Mouse (Mus musculus) MEL (cell line): Measurements from ENCODE around the gene Itpr1. TPM values are rescaled to one million over a fixed set of nuclear protein-coding genes. Genes with fewer than 3 reads are reported as not detected.

Experiments used
- DNase-seq: peaks from one replicate; pipeline ENCODE4 v3.0.0; 2011; ENCODE audit warnings: low read depth, low spot score
- H3K27ac ChIP-seq: 2 replicates; pipeline ENCODE4 v1.5.1; 2012; ENCODE audit warnings: low read depth, mild to moderate bottlenecking, control low read depth, low read length, moderate library complexity; ENCODE audit not compliant: control insufficient read depth
- H3K27me3 ChIP-seq, 2 experiments: fragments of 150-350 bp in 1 of 2; sonication (generic) in 1 of 2; 2 replicates each; pipeline ENCODE4 v1.6.1; 2012; ENCODE audit warnings: low read length in 2 of 2, mild to moderate bottlenecking in 2 of 2, improper control_type of control experiment in 1 of 2, moderate library complexity in 1 of 2; ENCODE audit not compliant: insufficient read depth in 2 of 2, control insufficient read depth in 1 of 2
- H3K36me3 ChIP-seq, 2 experiments: 2 replicates each; pipeline ENCODE4 v1.6.1; 2012 to 2014; ENCODE audit warnings: low read length in 2 of 2, improper control_type of control experiment in 1 of 2, inconsistent platforms in 1 of 2, mild to moderate bottlenecking in 1 of 2; ENCODE audit not compliant: insufficient read depth in 2 of 2, control insufficient read depth in 1 of 2
- H3K4me1 ChIP-seq, 2 experiments: fragments of 150-350 bp in 1 of 2; sonication (generic) in 1 of 2; 2 replicates each; pipeline ENCODE4 v1.6.1; 2012; ENCODE audit warnings: low read length in 2 of 2, improper control_type of control experiment in 1 of 2, mild to moderate bottlenecking in 1 of 2; ENCODE audit not compliant: insufficient read depth in 2 of 2, control insufficient read depth in 1 of 2
- H3K4me3 ChIP-seq, 2 experiments: fragments of 150-350 bp in 1 of 2; sonication (generic) in 1 of 2; 2 replicates each; pipeline ENCODE4 v1.5.1; 2012; ENCODE audit warnings: low read depth in 2 of 2, low read length in 2 of 2, mild to moderate bottlenecking in 2 of 2, moderate library complexity in 2 of 2, control low read depth in 1 of 2, improper control_type of control experiment in 1 of 2; ENCODE audit not compliant: control insufficient read depth in 1 of 2, insufficient read depth in 1 of 2
- H3K79me2 ChIP-seq: 2 replicates; pipeline ENCODE4 v1.6.1; 2012; ENCODE audit warnings: mild to moderate bottlenecking, low read length, moderate library complexity; ENCODE audit not compliant: control insufficient read depth, poor library complexity, insufficient read depth
- H3K9ac ChIP-seq: 2 replicates; pipeline ENCODE4 v1.6.1; 2012; ENCODE audit warnings: low read depth, mild to moderate bottlenecking, control low read depth, low read length, moderate library complexity; ENCODE audit not compliant: control insufficient read depth, poor library complexity, severe bottlenecking
- H3K9me3 ChIP-seq: fragments of 150-350 bp; sonication (generic); replicated peaks from 2 replicates; pipeline ENCODE4 v1.6.1; 2012; ENCODE audit warnings: mild to moderate bottlenecking, low read length, improper control_type of control experiment, moderate library complexity; ENCODE audit not compliant: insufficient read depth
- BHLHE40 ChIP-seq: IDR thresholded peaks from 2 replicates; pipeline ENCODE4 v1.6.1; 2012; ENCODE audit warnings: low read depth, mild to moderate bottlenecking, inconsistent platforms, low read length, improper control_type of control experiment, borderline replicate concordance
- CHD1 ChIP-seq: IDR thresholded peaks from 2 replicates; pipeline ENCODE4 v1.6.1; 2012; ENCODE audit warnings: low read depth, mild to moderate bottlenecking, inconsistent platforms, low read length, improper control_type of control experiment
- CHD2 ChIP-seq: IDR thresholded peaks from 2 replicates; pipeline ENCODE4 v1.6.1; 2011; ENCODE audit warnings: low read length, improper control_type of control experiment
- CTCF ChIP-seq, 3 experiments: IDR thresholded peaks in 2 of 3; conservative IDR thresholded peaks in 1 of 3; 2 replicates each; pipeline ENCODE4 v1.5.1; 2011 to 2012; ENCODE audit warnings: low read length in 3 of 3, low read depth in 2 of 3, mild to moderate bottlenecking in 2 of 3, improper control_type of control experiment in 1 of 3, inconsistent platforms in 1 of 3, mixed read lengths in 1 of 3, moderate library complexity in 1 of 3; ENCODE audit not compliant: control insufficient read depth in 1 of 3, insufficient read depth in 1 of 3, poor library complexity in 1 of 3, severe bottlenecking in 1 of 3
- ELF1 ChIP-seq: IDR thresholded peaks from 2 replicates; pipeline ENCODE4 v1.6.1; 2014; ENCODE audit warnings: low read depth, mild to moderate bottlenecking, inconsistent platforms, low read length, improper control_type of control experiment, moderate library complexity
- EP300 ChIP-seq, 2 experiments: IDR thresholded peaks; 2 replicates each; pipeline ENCODE4 v1.6.1; 2011; ENCODE audit warnings: improper control_type of control experiment in 2 of 2, low read length in 2 of 2, low read depth in 1 of 2, mild to moderate bottlenecking in 1 of 2
- GATA1 ChIP-seq: IDR thresholded peaks from 2 replicates; pipeline ENCODE4 v1.6.1; 2011; ENCODE audit warnings: low read depth, low read length, improper control_type of control experiment
- HCFC1 ChIP-seq: IDR thresholded peaks from 2 replicates; pipeline ENCODE4 v1.6.1; 2012; ENCODE audit warnings: low read depth, mild to moderate bottlenecking, inconsistent platforms, low read length, improper control_type of control experiment, moderate library complexity
- KAT2A ChIP-seq: conservative IDR thresholded peaks from 2 replicates; pipeline ENCODE4 v1.6.1; 2012; ENCODE audit warnings: low read depth, low read length, improper control_type of control experiment, inconsistent platforms
- MAX ChIP-seq: IDR thresholded peaks from 2 replicates; pipeline ENCODE4 v1.6.1; 2011; ENCODE audit warnings: low read length, improper control_type of control experiment
- MAZ ChIP-seq: IDR thresholded peaks from 2 replicates; pipeline ENCODE4 v1.6.1; 2012; ENCODE audit warnings: low read depth, mild to moderate bottlenecking, inconsistent platforms, low read length, improper control_type of control experiment
- MXI1 ChIP-seq: IDR thresholded peaks from 2 replicates; pipeline ENCODE4 v1.6.1; 2011; ENCODE audit warnings: mild to moderate bottlenecking, low read depth, low read length, improper control_type of control experiment
- MYB ChIP-seq: IDR thresholded peaks from 2 replicates; pipeline ENCODE4 v1.6.1; 2011; ENCODE audit warnings: mild to moderate bottlenecking, low read depth, low read length, improper control_type of control experiment
- MYC ChIP-seq: IDR thresholded peaks from 2 replicates; pipeline ENCODE4 v1.6.1; 2011; ENCODE audit warnings: low read depth, mild to moderate bottlenecking, low read length, improper control_type of control experiment, moderate library complexity
- POLR2A ChIP-seq, 2 experiments: IDR thresholded peaks; 2 replicates each; pipeline ENCODE4 v1.6.1; 2011 to 2012; ENCODE audit warnings: low read length in 2 of 2, mild to moderate bottlenecking in 2 of 2, control low read depth in 1 of 2, improper control_type of control experiment in 1 of 2, low read depth in 1 of 2, moderate library complexity in 1 of 2; ENCODE audit not compliant: control insufficient read depth in 1 of 2, insufficient read depth in 1 of 2, poor library complexity in 1 of 2
- POLR2AphosphoS2 ChIP-seq: IDR thresholded peaks from 2 replicates; pipeline ENCODE4 v1.6.1; 2011; ENCODE audit warnings: low read length, improper control_type of control experiment
- POLR2AphosphoS5 ChIP-seq: IDR thresholded peaks from 2 replicates; pipeline ENCODE4 v1.6.1; 2012; ENCODE audit warnings: low read depth, borderline replicate concordance, mild to moderate bottlenecking, inconsistent platforms, low read length, moderate library complexity, mixed read lengths
- RAD21 ChIP-seq: IDR thresholded peaks from 2 replicates; pipeline ENCODE4 v1.6.1; 2011; ENCODE audit warnings: mild to moderate bottlenecking, low read depth, low read length, improper control_type of control experiment
- SMC3 ChIP-seq: IDR thresholded peaks from 2 replicates; pipeline ENCODE4 v1.6.1; 2011; ENCODE audit warnings: low read depth, low read length, improper control_type of control experiment
- TCF12 ChIP-seq: IDR thresholded peaks from 2 replicates; pipeline ENCODE4 v1.6.1; 2014; ENCODE audit warnings: low read depth, mild to moderate bottlenecking, inconsistent platforms, low read length, improper control_type of control experiment, moderate library complexity
- USF1 ChIP-seq: IDR thresholded peaks from 2 replicates; pipeline ENCODE4 v1.6.1; 2014; ENCODE audit warnings: low read depth, mild to moderate bottlenecking, inconsistent platforms, low read length, improper control_type of control experiment, moderate library complexity
- USF2 ChIP-seq, 2 experiments: IDR thresholded peaks; 2 replicates each; pipeline ENCODE4 v1.6.1; 2011 to 2012; ENCODE audit warnings: improper control_type of control experiment in 2 of 2, low read length in 2 of 2, borderline replicate concordance in 1 of 2, inconsistent platforms in 1 of 2, low read depth in 1 of 2, mild to moderate bottlenecking in 1 of 2; ENCODE audit not compliant: insufficient read depth in 1 of 2
- ZC3H11A ChIP-seq: IDR thresholded peaks from 2 replicates; pipeline ENCODE4 v1.6.1; 2012; ENCODE audit warnings: low read depth, mild to moderate bottlenecking, inconsistent platforms, low read length, improper control_type of control experiment
- ZNF384 ChIP-seq: IDR thresholded peaks from 2 replicates; pipeline ENCODE4 v1.6.1; 2012; ENCODE audit warnings: low read depth, mild to moderate bottlenecking, inconsistent platforms, low read length, improper control_type of control experiment
- polyA plus RNA-seq, 2 experiments: library from polyadenylated mRNA; stranded (reverse) in 1 of 2; unstranded in 1 of 2; fragments of >175 nt in 1 of 2; fragments of >200 nt in 1 of 2; gene quantifications; 2 replicates each; pipeline versions ENCODE4 v1.2.1 to v1.2.4; 2012; ENCODE audit warnings: low replicate concordance in 2 of 2, low read depth in 1 of 2; ENCODE audit not compliant: insufficient read length in 2 of 2, insufficient read depth in 1 of 2, missing spikeins in 1 of 2
- total RNA-seq: library from RNA; depleted of rRNA; stranded (reverse); fragments of 300-350 nt; gene quantifications from 2 replicates; pipeline ENCODE4 v1.2.3, GENCODE M21; 2012

Itpr1 gene
- total and polyA plus RNA-seq, 3 experiments: 15.6 to 19.0 TPM; not detected in 1

DNA sequence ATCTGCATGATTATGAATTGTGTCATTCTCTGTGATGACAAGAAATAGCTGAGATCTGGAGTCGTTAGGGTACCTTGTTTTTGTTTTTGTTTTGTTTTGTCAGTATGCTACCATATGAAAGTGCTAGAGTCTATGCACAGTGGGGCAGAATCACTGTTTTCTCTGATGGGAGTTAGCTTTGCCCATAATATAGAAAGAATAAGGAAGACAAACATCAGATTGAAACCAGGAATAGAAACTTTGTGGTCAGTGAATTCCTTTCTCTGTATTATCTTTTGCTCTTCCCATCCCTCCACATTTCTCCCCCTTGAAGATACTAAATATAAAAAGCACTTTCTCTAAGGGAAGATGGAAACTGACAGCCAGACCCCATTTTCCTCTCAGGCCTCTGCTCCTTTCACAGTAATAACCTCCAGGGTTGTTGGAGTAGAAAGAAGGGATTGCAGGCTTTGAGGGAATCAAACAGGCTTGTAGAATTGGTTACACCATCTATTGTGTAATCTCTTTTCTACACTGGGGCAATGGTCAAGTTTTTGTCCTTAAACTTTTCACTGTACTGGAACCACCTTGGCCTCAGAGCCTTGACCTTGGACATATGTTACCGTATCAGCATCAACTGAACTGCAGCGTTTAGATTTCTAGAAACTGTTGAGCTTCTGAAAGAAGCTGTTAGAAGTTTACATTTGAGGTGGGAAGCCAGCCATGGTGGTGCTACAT lies 33.6 kb downstream of the Itpr1 start:
- no peak overlapping the region for H3K9ac ChIP-seq
- H3K4me3 ChIP-seq: no peak overlapping the region
- H3K4me1 ChIP-seq: peaks cover 6 to 7% of the 10 kb centered on the region in 2 experiments; a peak in 2 of 4 replicates
- DNase-seq: no peak
- TF ChIP-seq ZNF384: no peak
- TF ChIP-seq ELF1: no peak
- TF ChIP-seq POLR2AphosphoS5: no peak
- TF ChIP-seq USF1: no peak
- no peak for TF ChIP-seq TCF12
- TF ChIP-seq MAZ: no peak
- no peak for TF ChIP-seq HCFC1
- TF ChIP-seq POLR2AphosphoS2: no peak
- TF ChIP-seq CHD2: no peak
- no peak for TF ChIP-seq CHD1
- no peak for TF ChIP-seq MXI1
- TF ChIP-seq EP300 (IDR thresholded peaks at IDR 0.05; ENCODE audit: low read depth in 1 of 2, low read length in 2 of 2): no peak
- no peak for TF ChIP-seq MYC
- TF ChIP-seq MYB: no peak
- no peak for TF ChIP-seq SMC3
- TF ChIP-seq GATA1: no peak
- H3K27me3 ChIP-seq: no peaks in the 10 kb centered on the region
- H3K79me2 ChIP-seq: peaks cover 1% of the 10 kb centered on the region; the same call in 1 of the 2 replicates
- no peaks in the 10 kb centered on the region for H3K9me3 ChIP-seq
- peaks cover 0 to 9% of the 10 kb centered on the region in 2 experiments; a peak in 3 of 4 replicates for H3K36me3 ChIP-seq
- H3K27ac ChIP-seq: no peak overlapping the region

DNA sequence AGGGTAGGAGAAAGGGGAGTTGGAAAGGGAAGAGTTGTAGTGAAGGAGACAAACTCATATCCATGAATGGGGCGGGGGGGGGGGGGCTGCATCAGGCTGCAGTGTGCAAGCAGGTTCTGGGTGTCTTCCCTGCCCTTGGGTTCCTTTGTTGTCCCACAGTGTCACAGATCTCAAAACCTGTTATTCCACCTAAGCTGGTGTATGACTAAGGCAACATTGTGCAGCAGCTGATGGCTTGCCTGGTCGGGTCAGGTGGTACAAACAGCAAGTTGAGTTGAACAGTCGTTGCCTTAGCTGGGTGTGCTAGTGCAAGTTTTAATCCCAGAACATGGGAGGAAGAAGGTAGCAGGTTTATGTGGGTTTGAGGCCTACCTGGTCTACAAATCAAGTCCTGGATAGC lies 34.3 kb downstream of the Itpr1 start:
- H3K36me3 ChIP-seq: peaks cover 0 to 9% of the 10 kb centered on the region in 2 experiments; a peak in 3 of 4 replicates
- H3K27me3 ChIP-seq: no peaks in the 10 kb centered on the region
- H3K79me2 ChIP-seq: peaks cover 1% of the 10 kb centered on the region; the same call in 1 of the 2 replicates
- no peak overlapping the region for H3K9ac ChIP-seq
- no peak overlapping the region for H3K27ac ChIP-seq
- no peaks in the 10 kb centered on the region for H3K9me3 ChIP-seq
- DNase-seq: no peak
- no peak overlapping the region for H3K4me3 ChIP-seq
- no peak for TF ChIP-seq BHLHE40
- no peak for TF ChIP-seq TCF12
- no peak for TF ChIP-seq ZC3H11A
- TF ChIP-seq HCFC1: no peak
- no peak for TF ChIP-seq POLR2AphosphoS2
- no peak for TF ChIP-seq MAX
- no peak for TF ChIP-seq POLR2AphosphoS5
- no peak for TF ChIP-seq CHD1
- TF ChIP-seq MYB: no peak
- TF ChIP-seq POLR2A (IDR thresholded peaks at IDR 0.05; ENCODE audit: control insufficient read depth in 1 of 2, insufficient read depth in 1 of 2, low read depth in 1 of 2, low read length in 2 of 2, poor library complexity in 1 of 2): no peak
- no peak for TF ChIP-seq EP300 (IDR thresholded peaks at IDR 0.05; ENCODE audit: low read depth in 1 of 2, low read length in 2 of 2)
- no peak for TF ChIP-seq RAD21
- TF ChIP-seq KAT2A: no peak
- TF ChIP-seq CTCF (IDR thresholded peaks at IDR 0.05 in 2 of 3, conservative IDR thresholded peaks at IDR 0.05 in 1 of 3; ENCODE audit: control insufficient read depth in 1 of 3, insufficient read depth in 1 of 3, low read depth in 2 of 3, low read length in 3 of 3, poor library complexity in 1 of 3, severe bottlenecking in 1 of 3): no peak
- TF ChIP-seq USF2 (IDR thresholded peaks at IDR 0.05; ENCODE audit: borderline replicate concordance in 1 of 2, insufficient read depth in 1 of 2, low read depth in 1 of 2, low read length in 2 of 2): no peak
- TF ChIP-seq MXI1: no peak
- peaks cover 6 to 7% of the 10 kb centered on the region in 2 experiments; a peak in 2 of 4 replicates for H3K4me1 ChIP-seq
